Mouse (Mus musculus): Measurements from ENCODE around the gene Magi2. TPM values are rescaled to one million over a fixed set of nuclear protein-coding genes. Genes with fewer than 3 reads are reported as not detected.

The Magi2 gene
- polyA plus RNA-seq, 1 experiment = 0.18 TPM

GRCm38 (mm10) chr5:19292581-19292980, 65.7 kb downstream of the Magi2 start:
- H3ac ChIP-seq (ENCODE audit: control insufficient read depth, insufficient read length, low read depth) = no peak overlapping the region
- TF ChIP-seq FOSL1 (IDR thresholded peaks at IDR 0.05; ENCODE audit: insufficient read depth, low read length, poor library complexity, severe bottlenecking) (no peak), CEBPB (IDR thresholded peaks at IDR 0.05; ENCODE audit: low read depth) (no peak), MAX (IDR thresholded peaks at IDR 0.05) (no peak), CTCF (IDR thresholded peaks at IDR 0.05; ENCODE audit: control insufficient read depth, insufficient read depth, insufficient read length) (no peak), MYOD1 (IDR thresholded peaks at IDR 0.05; ENCODE audit: control insufficient read depth, insufficient read length, low read depth) (no peak), USF1 (IDR thresholded peaks at IDR 0.05; ENCODE audit: low read depth) (no peak), MYOG (IDR thresholded peaks at IDR 0.05; ENCODE audit: control insufficient read depth, extremely low read depth, insufficient read length) (no peak)
- H3K27me3 ChIP-seq (ENCODE audit: control insufficient read depth, insufficient read depth, insufficient read length) = no peaks in the 10 kb centered on the region
- H3K4me3 ChIP-seq (ENCODE audit: insufficient read depth, poor library complexity, severe bottlenecking) = no peak overlapping the region
- no peaks in the 10 kb centered on the region for H3K36me3 ChIP-seq (ENCODE audit: control insufficient read depth, insufficient read depth)
- no peaks in the 10 kb centered on the region for H3K79me3 ChIP-seq (ENCODE audit: low read depth)
- H3K79me2 ChIP-seq (ENCODE audit: control insufficient read depth, insufficient read depth) = no peaks in the 10 kb centered on the region

- no peak for TF ChIP-seq FOSL1 (IDR thresholded peaks at IDR 0.05; ENCODE audit: insufficient read depth, low read length, poor library complexity, severe bottlenecking)
- no peak for TF ChIP-seq CTCF (IDR thresholded peaks at IDR 0.05; ENCODE audit: control insufficient read depth, insufficient read depth, insufficient read length)
- no peak for TF ChIP-seq CEBPB (IDR thresholded peaks at IDR 0.05; ENCODE audit: low read depth)
- TF ChIP-seq MYOG (IDR thresholded peaks at IDR 0.05; ENCODE audit: control insufficient read depth, extremely low read depth, insufficient read length) = no peak
- TF ChIP-seq MAX (IDR thresholded peaks at IDR 0.05) = no peak
- TF ChIP-seq USF1 (IDR thresholded peaks at IDR 0.05; ENCODE audit: low read depth) = no peak
- TF ChIP-seq MYOD1 (IDR thresholded peaks at IDR 0.05; ENCODE audit: control insufficient read depth, insufficient read length, low read depth) = no peak
- Histone ChIP-seq H3K36me3 (ENCODE audit: control insufficient read depth, insufficient read depth) (no peaks in the 10 kb centered on the region), H3K79me2 (ENCODE audit: control insufficient read depth, insufficient read depth) (no peaks in the 10 kb centered on the region), H3K27me3 (ENCODE audit: control insufficient read depth, insufficient read depth, insufficient read length) (no peaks in the 10 kb centered on the region), H3K79me3 (ENCODE audit: low read depth) (no peaks in the 10 kb centered on the region), H3K4me3 (ENCODE audit: insufficient read depth, poor library complexity, severe bottlenecking) (no peak overlapping the region), H3ac (ENCODE audit: control insufficient read depth, insufficient read length, low read depth) (no peak overlapping the region)
Measured at GRCm38 (mm10) chr5:19306656-19307055, 79.8 kb downstream of the Magi2 start.

DNA sequence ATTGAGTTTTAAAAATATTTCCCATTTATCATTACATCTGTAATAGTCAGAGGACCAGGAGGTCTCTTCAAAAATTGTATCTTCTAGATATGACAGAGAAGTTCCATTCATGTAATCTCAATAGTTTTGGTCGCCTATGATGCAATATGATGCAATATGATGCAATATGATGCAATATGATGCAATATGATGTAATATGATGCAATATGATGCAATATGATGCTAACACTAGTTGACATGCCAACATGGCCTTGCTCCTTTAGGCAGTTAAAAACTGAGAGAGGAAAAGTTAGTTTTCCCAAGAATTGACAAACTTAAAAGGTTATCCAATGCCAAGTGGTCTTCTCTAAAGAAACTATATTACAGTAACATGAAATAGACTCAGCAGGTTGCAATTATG, 83.0 kb downstream of the Magi2 start:
- TF ChIP-seq MYOG (IDR thresholded peaks at IDR 0.05; ENCODE audit: control insufficient read depth, extremely low read depth, insufficient read length) (no peak), CEBPB (IDR thresholded peaks at IDR 0.05; ENCODE audit: low read depth) (peak; percentile 58)
- H3K36me3 ChIP-seq (ENCODE audit: control insufficient read depth, insufficient read depth) = no peaks in the 10 kb centered on the region
- no peaks in the 10 kb centered on the region for H3K79me2 ChIP-seq (ENCODE audit: control insufficient read depth, insufficient read depth)

GRCm38 (mm10) chr5:19322532-19322931, 95.7 kb downstream of the Magi2 start:
- Histone ChIP-seq H3K4me3 (ENCODE audit: insufficient read depth, poor library complexity, severe bottlenecking) (no peak overlapping the region), H3K36me3 (ENCODE audit: control insufficient read depth, insufficient read depth) (no peaks in the 10 kb centered on the region), H3K79me3 (ENCODE audit: low read depth) (no peaks in the 10 kb centered on the region), H3K79me2 (ENCODE audit: control insufficient read depth, insufficient read depth) (no peaks in the 10 kb centered on the region), H3K27me3 (ENCODE audit: control insufficient read depth, insufficient read depth, insufficient read length) (no peaks in the 10 kb centered on the region), H3ac (ENCODE audit: control insufficient read depth, insufficient read length, low read depth) (no peak overlapping the region)
- TF ChIP-seq MAX (IDR thresholded peaks at IDR 0.05) = no peak
- no peak for TF ChIP-seq CEBPB (IDR thresholded peaks at IDR 0.05; ENCODE audit: low read depth)
- TF ChIP-seq MYOD1 (IDR thresholded peaks at IDR 0.05; ENCODE audit: control insufficient read depth, insufficient read length, low read depth) = no peak
- TF ChIP-seq MYOG (IDR thresholded peaks at IDR 0.05; ENCODE audit: control insufficient read depth, extremely low read depth, insufficient read length) = no peak
- TF ChIP-seq FOSL1 (IDR thresholded peaks at IDR 0.05; ENCODE audit: insufficient read depth, low read length, poor library complexity, severe bottlenecking) = no peak

More for the DNA sequence above, 83.0 kb downstream of the Magi2 start:
- Histone ChIP-seq H3K27me3 (ENCODE audit: control insufficient read depth, insufficient read depth, insufficient read length) (no peaks in the 10 kb centered on the region), H3K79me3 (ENCODE audit: low read depth) (no peaks in the 10 kb centered on the region), H3K4me3 (ENCODE audit: insufficient read depth, poor library complexity, severe bottlenecking) (no peak overlapping the region), H3ac (ENCODE audit: control insufficient read depth, insufficient read length, low read depth) (no peak overlapping the region)

GRCm38 (mm10) chr5:19337561-19337960, 110.7 kb downstream of the Magi2 start:
- no peaks in the 10 kb centered on the region for H3K79me2 ChIP-seq (ENCODE audit: control insufficient read depth, insufficient read depth)
- TF ChIP-seq MYOG (IDR thresholded peaks at IDR 0.05; ENCODE audit: control insufficient read depth, extremely low read depth, insufficient read length) (no peak), MYOD1 (IDR thresholded peaks at IDR 0.05; ENCODE audit: control insufficient read depth, insufficient read length, low read depth) (no peak), MAX (IDR thresholded peaks at IDR 0.05) (no peak), FOSL1 (IDR thresholded peaks at IDR 0.05; ENCODE audit: insufficient read depth, low read length, poor library complexity, severe bottlenecking) (no peak), CTCF (IDR thresholded peaks at IDR 0.05; ENCODE audit: control insufficient read depth, insufficient read depth, insufficient read length) (no peak)
- H3K27me3 ChIP-seq (ENCODE audit: control insufficient read depth, insufficient read depth, insufficient read length) = no peaks in the 10 kb centered on the region
- H3ac ChIP-seq (ENCODE audit: control insufficient read depth, insufficient read length, low read depth) = no peak overlapping the region
- H3K36me3 ChIP-seq (ENCODE audit: control insufficient read depth, insufficient read depth) = no peaks in the 10 kb centered on the region
- H3K4me3 ChIP-seq (ENCODE audit: insufficient read depth, poor library complexity, severe bottlenecking) = no peak overlapping the region
- no peaks in the 10 kb centered on the region for H3K79me3 ChIP-seq (ENCODE audit: low read depth)

GRCm38 (mm10) chr5:19368175-19368574, 141.3 kb downstream of the Magi2 start:
- no peaks in the 10 kb centered on the region for H3K79me3 ChIP-seq (ENCODE audit: low read depth)
- no peak overlapping the region for H3K4me3 ChIP-seq (ENCODE audit: insufficient read depth, poor library complexity, severe bottlenecking)
- H3ac ChIP-seq (ENCODE audit: control insufficient read depth, insufficient read length, low read depth) = no peak overlapping the region
- no peaks in the 10 kb centered on the region for H3K79me2 ChIP-seq (ENCODE audit: control insufficient read depth, insufficient read depth)
- TF ChIP-seq MYOD1 (IDR thresholded peaks at IDR 0.05; ENCODE audit: control insufficient read depth, insufficient read length, low read depth) (no peak), CEBPB (IDR thresholded peaks at IDR 0.05; ENCODE audit: low read depth) (no peak), CTCF (IDR thresholded peaks at IDR 0.05; ENCODE audit: control insufficient read depth, insufficient read depth, insufficient read length) (no peak), MYOG (IDR thresholded peaks at IDR 0.05; ENCODE audit: control insufficient read depth, extremely low read depth, insufficient read length) (no peak), FOSL1 (IDR thresholded peaks at IDR 0.05; ENCODE audit: insufficient read depth, low read length, poor library complexity, severe bottlenecking) (no peak), MAX (IDR thresholded peaks at IDR 0.05) (no peak), USF1 (IDR thresholded peaks at IDR 0.05; ENCODE audit: low read depth) (no peak)
- no peaks in the 10 kb centered on the region for H3K36me3 ChIP-seq (ENCODE audit: control insufficient read depth, insufficient read depth)
- no peaks in the 10 kb centered on the region for H3K27me3 ChIP-seq (ENCODE audit: control insufficient read depth, insufficient read depth, insufficient read length)

All from C2C12 (cell line).